Mouse (Mus musculus) small intestine, adult 2 months (tissue): Measurements from ENCODE around the gene Nploc4. TPM values are rescaled to one million over a fixed set of nuclear protein-coding genes. Genes with fewer than 3 reads are reported as not detected.
A peak's percentile ranks its signal among the peaks of the same experiment; 100 is the strongest.

Source experiments
- H3K27ac ChIP-seq: fragments of 200-500 bp; 2 replicates; pipeline ENCODE4 v1.5.1; 2012; ENCODE audit warnings: low read depth, low read length, control low read depth, inconsistent platforms; ENCODE audit not compliant: insufficient read depth
- H3K27me3 ChIP-seq: fragments of 200-500 bp; 2 replicates; pipeline ENCODE4 v1.6.1; 2012; ENCODE audit warnings: mild to moderate bottlenecking, moderate library complexity, low read length, inconsistent platforms; ENCODE audit not compliant: control insufficient read depth, insufficient read depth
- H3K36me3 ChIP-seq: fragments of 200-500 bp; 2 replicates; pipeline ENCODE4 v1.6.1; 2012; ENCODE audit warnings: mild to moderate bottlenecking, low read length, control low read depth, inconsistent platforms; ENCODE audit not compliant: control insufficient read depth, insufficient read depth
- H3K4me1 ChIP-seq: fragments of 200-500 bp; 2 replicates; pipeline ENCODE4 v1.6.1; 2012; ENCODE audit warnings: low read length, inconsistent platforms, mixed read lengths; ENCODE audit not compliant: control insufficient read depth, insufficient read depth, insufficient read length
- H3K4me3 ChIP-seq: fragments of 200-500 bp; 2 replicates; pipeline ENCODE4 v1.5.1; 2012; ENCODE audit warnings: low read depth, mild to moderate bottlenecking, control low read depth, inconsistent platforms, low read length, moderate library complexity
- CTCF ChIP-seq: fragments of 200-500 bp; IDR thresholded peaks from 2 replicates; pipeline ENCODE4 v1.5.1; 2012; ENCODE audit warnings: low read depth, mild to moderate bottlenecking, control low read depth, inconsistent platforms, low read length, moderate library complexity, mixed read lengths; ENCODE audit not compliant: insufficient replicate concordance, insufficient read length; ENCODE audit errors: extremely low read depth
- POLR2A ChIP-seq: fragments of 200-500 bp; IDR thresholded peaks from 2 replicates; pipeline ENCODE4 v1.6.1; 2012; ENCODE audit warnings: low read depth, mild to moderate bottlenecking, control low read depth, inconsistent platforms, low read length, moderate library complexity
- WGBS: fragments of 180-500 bp; shearing (Covaris S2); methylation state at CpG from one replicate; pipeline ENCODE4 v1.1.7; 2018; 5-methylcytosine and 5-hydroxymethylcytosine counted together
- polyA plus RNA-seq: library from polyadenylated mRNA; depleted of rRNA; stranded (reverse); fragments of >200 nt; gene quantifications from 2 replicates; pipeline ENCODE4 v1.2.3, GENCODE M21; 2012

Nploc4 gene
- polyA plus RNA-seq, 1 experiment = 54.8 TPM

DNA sequence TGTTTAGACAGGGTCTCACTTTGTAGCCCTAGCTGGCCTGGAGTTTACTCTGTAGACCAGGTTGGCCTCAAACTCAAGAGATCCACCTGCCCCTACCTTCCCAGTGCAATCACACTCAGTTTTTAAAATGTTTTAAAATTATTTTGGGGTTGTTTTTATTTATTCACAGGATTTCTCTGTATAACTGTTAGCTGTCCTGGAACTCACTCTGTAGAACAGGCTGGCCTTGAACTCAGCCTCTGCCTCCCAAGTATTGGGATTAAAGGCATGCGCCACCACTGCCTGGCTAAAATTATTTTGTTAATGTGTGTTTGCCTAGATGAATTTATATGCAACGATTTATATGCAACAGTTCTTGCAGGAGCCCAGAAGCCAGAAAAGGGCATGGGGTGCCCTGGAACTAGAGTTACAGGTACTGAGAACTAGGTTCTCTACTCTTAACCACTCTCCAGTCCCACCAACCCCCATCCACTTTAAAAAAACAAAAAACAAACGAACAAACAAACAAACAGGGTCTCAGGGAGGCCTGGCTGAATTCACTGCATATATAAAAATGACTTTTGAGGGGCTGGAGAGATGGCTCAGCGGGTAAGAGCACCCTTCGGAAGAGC, 93.1 kb downstream of the Nploc4 start:
- peaks cover 21% of the 10 kb centered on the region for H3K36me3 ChIP-seq
- no peaks in the 10 kb centered on the region for H3K27me3 ChIP-seq
- H3K4me1 ChIP-seq = peaks cover 9% of the 10 kb centered on the region
- WGBS = 36% methylated on average over 5 of the region's 5 CpGs
- H3K4me3 ChIP-seq = no peak overlapping the region
- TF ChIP-seq CTCF = no peak
- TF ChIP-seq POLR2A = no peak
- peak overlapping the region; percentile 42 for H3K27ac ChIP-seq

DNA sequence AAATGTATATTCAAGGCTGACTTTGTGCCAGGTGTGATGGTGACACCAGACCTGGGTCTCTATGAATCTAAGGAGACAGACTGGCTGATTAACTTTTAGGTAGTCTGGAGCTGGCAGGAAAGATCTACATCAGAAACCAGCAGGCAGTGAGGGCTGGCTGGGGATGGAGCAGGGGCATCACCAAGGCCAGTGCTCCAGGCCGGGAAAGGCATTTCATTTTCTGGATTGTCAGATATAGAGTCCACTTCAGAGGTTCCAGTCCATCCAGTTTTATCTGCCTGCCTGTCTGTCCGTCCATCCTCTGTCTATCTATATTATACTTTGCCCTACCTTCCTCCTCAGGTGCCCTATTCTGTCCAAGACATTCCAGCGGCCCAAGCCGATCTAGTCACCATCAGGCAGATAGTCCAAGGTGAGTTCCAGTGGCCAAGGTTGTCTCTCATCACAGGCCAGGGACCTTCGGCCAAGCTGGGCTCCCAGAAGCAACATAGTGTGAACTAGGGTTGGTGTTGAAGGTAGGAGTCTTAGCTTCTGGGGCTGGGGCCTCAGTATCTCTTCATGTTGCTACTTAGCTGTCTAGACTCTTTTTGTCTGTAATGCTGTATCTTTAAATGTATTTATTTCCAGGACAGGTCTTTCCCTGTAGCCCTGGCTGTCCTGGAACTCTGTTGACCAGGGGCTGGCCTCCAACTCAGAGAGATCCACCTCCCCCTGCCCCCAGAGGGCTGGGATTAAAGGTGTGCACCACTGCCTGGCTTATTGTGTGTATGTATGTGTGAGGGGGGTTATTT, 93.8 kb downstream of the Nploc4 start:
- TF ChIP-seq CTCF = no peak
- no peak; the same call in 1 of the 2 replicates for TF ChIP-seq POLR2A
- Histone ChIP-seq H3K27me3 (no peaks in the 10 kb centered on the region), H3K27ac (peak overlapping the region; percentile 43), H3K4me1 (peaks cover 12% of the 10 kb centered on the region), H3K4me3 (no peak overlapping the region), H3K36me3 (peaks cover 21% of the 10 kb centered on the region)
- 34% methylated on average over 5 of the region's 5 CpGs for WGBS

DNA sequence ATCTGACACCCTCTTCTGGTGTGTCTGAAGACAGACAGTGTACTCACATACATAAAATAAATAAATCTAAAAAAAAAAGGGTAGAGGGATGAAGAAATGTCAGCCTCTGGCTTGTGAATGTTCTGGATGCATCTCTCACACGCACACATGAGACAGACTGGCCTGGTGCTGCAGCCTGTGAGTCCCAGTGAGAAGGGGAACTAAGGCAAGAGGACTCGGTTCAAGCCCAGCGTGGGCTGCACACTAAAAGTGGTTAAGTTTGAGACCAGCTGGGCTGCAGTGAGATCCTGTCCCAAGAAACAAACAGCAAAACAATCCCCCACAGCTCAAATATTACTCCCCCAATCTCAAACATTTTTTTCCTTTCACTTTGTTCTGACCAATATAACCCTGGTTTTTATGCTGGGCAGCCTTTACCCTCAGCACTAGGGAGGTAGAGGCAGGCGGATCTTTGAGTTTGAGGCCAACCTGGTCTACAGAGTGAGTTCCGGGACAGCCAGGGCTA, 94.8 kb downstream of the Nploc4 start:
- Histone ChIP-seq H3K27me3 (no peaks in the 10 kb centered on the region), H3K27ac (no peak overlapping the region), H3K36me3 (peaks cover 17% of the 10 kb centered on the region), H3K4me3 (no peak overlapping the region), H3K4me1 (peaks cover 12% of the 10 kb centered on the region)
- WGBS = 93% methylated on average over 5 of the region's 5 CpGs
- TF ChIP-seq POLR2A (no peak), CTCF (no peak)

DNA sequence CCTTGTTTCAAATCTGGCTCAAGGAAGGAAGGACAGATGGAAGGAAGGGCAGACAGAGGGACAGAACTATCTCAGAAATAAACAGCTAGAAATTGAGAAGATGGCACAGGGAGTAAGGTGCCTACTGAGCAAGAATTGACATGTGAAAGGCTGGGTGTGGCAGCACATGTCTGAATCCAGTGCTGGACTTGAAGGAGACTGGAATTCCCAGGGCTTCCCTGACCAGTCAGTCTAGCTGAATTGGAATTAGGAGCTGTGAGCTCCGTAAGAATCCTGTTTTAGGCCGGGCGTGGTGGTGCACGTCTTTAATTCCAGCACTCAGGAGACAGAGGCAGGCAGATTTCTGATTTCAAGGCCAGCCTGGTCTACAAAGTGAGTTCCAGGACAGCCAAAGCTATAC, 95.8 kb downstream of the Nploc4 start:
- no peak overlapping the region for H3K4me3 ChIP-seq
- WGBS = 86% methylated on average over 4 of the region's 4 CpGs
- peaks cover 12% of the 10 kb centered on the region for H3K4me1 ChIP-seq
- H3K27me3 ChIP-seq = no peaks in the 10 kb centered on the region
- no peak overlapping the region for H3K27ac ChIP-seq
- peaks cover 10% of the 10 kb centered on the region for H3K36me3 ChIP-seq
- TF ChIP-seq POLR2A (no peak), CTCF (no peak)

DNA sequence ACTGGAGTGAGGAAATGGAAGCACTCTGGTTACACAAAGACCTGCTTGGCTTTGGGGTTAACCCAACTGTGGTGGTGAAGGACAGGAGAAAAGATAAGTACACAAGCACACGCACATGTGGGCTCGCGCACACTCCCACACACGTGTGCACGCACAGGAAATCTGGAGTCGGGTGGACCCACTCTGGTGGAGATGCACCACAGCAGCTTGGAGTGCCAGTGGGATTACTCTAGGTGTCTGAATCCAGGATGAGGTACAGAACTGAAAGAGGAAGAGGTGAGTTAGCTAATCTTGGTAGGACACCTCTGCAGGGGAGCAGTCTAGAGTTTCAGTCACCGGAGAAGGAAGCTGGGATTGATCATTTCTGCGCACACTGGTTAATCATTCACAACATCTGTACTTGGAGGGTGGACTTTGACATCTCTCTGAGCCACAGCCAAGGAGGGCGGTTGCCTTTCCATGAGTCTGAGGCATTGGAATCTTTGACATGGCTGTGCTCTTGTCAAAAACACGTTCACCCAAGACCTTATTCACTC, 97.5 kb downstream of the Nploc4 start:
- TF ChIP-seq POLR2A = no peak
- TF ChIP-seq CTCF = no peak
- Histone ChIP-seq H3K27me3 (no peaks in the 10 kb centered on the region), H3K4me3 (peak overlapping the region; percentile 38), H3K27ac (peak overlapping the region; percentile 94), H3K36me3 (peaks cover 2% of the 10 kb centered on the region), H3K4me1 (peaks cover 12% of the 10 kb centered on the region)
- 18% methylated on average over 10 of the region's 10 CpGs for WGBS

DNA sequence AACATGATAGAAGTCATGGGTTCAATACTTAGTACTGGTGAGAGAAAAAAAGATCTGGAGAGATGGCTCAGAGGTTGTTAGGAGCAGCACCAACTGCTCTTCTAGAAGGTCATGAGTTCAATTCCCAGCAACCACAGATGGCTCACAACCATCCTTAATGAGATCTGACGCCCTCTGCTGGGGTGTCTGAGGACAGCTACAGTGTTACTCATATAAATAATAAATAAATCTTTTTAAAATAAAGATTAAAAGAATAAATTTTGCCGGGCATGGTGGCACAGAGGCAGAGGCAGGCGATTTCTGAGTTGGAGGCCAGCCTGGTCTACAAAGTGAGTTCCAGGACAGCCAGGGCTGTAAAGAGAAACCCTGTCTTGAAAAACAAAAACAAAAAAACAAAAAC, 98.7 kb downstream of the Nploc4 start:
- WGBS = 93% methylated on average over 3 of the region's 3 CpGs
- H3K27ac ChIP-seq = no peak overlapping the region
- H3K4me1 ChIP-seq = peaks cover 12% of the 10 kb centered on the region
- H3K4me3 ChIP-seq = no peak overlapping the region
- no peak for TF ChIP-seq POLR2A
- TF ChIP-seq CTCF = no peak
- no peaks in the 10 kb centered on the region for H3K27me3 ChIP-seq
- H3K36me3 ChIP-seq = no peaks in the 10 kb centered on the region

DNA sequence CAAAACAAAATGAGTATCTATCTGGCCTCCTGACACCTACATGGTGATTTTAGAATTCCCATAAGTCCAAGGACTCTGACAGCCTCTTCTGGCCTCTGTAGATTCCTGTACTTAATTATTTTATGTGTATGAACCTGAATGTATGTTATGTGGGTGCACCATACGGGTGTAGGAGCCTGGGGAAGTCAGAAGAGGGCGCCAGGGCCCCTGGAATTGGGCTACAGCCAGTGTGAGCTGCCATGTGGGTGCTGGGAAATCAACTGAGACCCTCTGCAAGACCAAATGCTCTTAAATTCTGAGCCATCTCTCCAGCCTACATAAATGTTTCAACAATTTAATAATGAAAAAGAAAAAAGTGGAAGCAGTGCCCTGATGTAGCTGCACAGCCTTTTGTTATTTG, 100.1 kb downstream of the Nploc4 start:
- Histone ChIP-seq H3K27ac (no peak overlapping the region), H3K36me3 (no peaks in the 10 kb centered on the region), H3K4me1 (peaks cover 9% of the 10 kb centered on the region), H3K27me3 (no peaks in the 10 kb centered on the region), H3K4me3 (no peak overlapping the region)
- 77% methylated on average over 2 of the region's 2 CpGs for WGBS
- TF ChIP-seq POLR2A (no peak), CTCF (no peak)
